Mouse (Mus musculus): ENCODE data around the gene Lmln.
"Not testable (repeated sequence)": the region's sequence is repeated elsewhere in the genome, so short reads cannot be mapped to it uniquely, and the experiment has no call there.

DNA sequence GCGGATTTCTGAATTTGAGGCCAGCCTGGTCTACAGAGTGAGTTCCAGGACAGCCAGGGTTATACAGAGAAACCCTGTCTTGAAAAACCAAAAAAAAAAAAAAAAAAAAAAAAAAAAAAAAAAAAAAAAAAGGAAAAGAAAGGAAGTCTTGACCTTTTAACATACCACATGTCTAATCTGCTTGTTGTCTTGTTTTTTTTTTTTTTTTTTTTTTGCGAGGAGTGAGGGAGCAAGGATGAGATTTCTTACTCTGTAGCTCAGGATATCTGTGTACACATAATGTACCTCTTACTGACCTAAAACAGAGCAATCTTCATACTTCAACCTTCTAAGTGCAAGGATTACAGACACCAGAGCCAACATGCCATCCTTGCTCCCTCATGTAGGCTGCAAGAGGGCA is 7.4 kb upstream of the Lmln start:
- TF ChIP-seq CTCF, POLR2A (IDR thresholded peaks at IDR 0.05; ENCODE audit: extremely low read depth, insufficient read depth, low read length): not testable (repeated sequence)
